Mouse (Mus musculus) stomach, embryonic 14.5 days (tissue): ENCODE results near the gene Btg4. TPM values are rescaled to one million over a fixed set of nuclear protein-coding genes. Genes with fewer than 3 reads are reported as not detected.

Source experiments
- ATAC-seq: fragments of 200-750 bp; cut with Nextera tagmentation; 2 replicates; pipeline ENCODE4 v1.8.0; 2017; ENCODE audit warnings: low read depth, moderate TSS enrichment; ENCODE audit not compliant: insufficient number of reproducible peaks, insufficient read depth, low FRiP score
- H3K27ac ChIP-seq: fragments of 300-500 bp; sonication (generic); 2 replicates; pipeline ENCODE4 v1.5.1; 2014; ENCODE audit warnings: mild to moderate bottlenecking, low read length, moderate library complexity, mixed read lengths
- H3K27me3 ChIP-seq: fragments of 300-500 bp; sonication (generic); 2 replicates; pipeline ENCODE4 v1.6.1; 2014; ENCODE audit warnings: low read length, control low read depth, mixed read lengths; ENCODE audit not compliant: control insufficient read depth, insufficient read depth
- H3K36me3 ChIP-seq: fragments of 300-500 bp; sonication (generic); 2 replicates; pipeline ENCODE4 v1.6.1; 2014; ENCODE audit warnings: mild to moderate bottlenecking, control low read depth, low read length, moderate library complexity, mixed read lengths; ENCODE audit not compliant: control insufficient read depth, insufficient read depth
- H3K4me1 ChIP-seq: fragments of 300-500 bp; sonication (generic); 2 replicates; pipeline ENCODE4 v1.6.1; 2014; ENCODE audit warnings: low read length, control low read depth, mixed read lengths; ENCODE audit not compliant: control insufficient read depth, insufficient read depth
- H3K4me2 ChIP-seq: fragments of 300-500 bp; sonication (generic); replicated peaks from 2 replicates; pipeline ENCODE4 v1.6.1; 2014; ENCODE audit warnings: low read depth, low read length, control low read depth
- H3K4me3 ChIP-seq: fragments of 300-500 bp; sonication (generic); 2 replicates; pipeline ENCODE4 v1.5.1; 2014; ENCODE audit warnings: low read depth, low read length, control low read depth
- H3K9ac ChIP-seq: fragments of 300-500 bp; sonication (generic); replicated peaks from 2 replicates; pipeline ENCODE4 v1.6.1; 2014; ENCODE audit warnings: low read depth, mild to moderate bottlenecking, control low read depth, low read length, moderate library complexity, mixed read lengths
- H3K9me3 ChIP-seq: fragments of 300-500 bp; sonication (generic); 2 replicates; pipeline ENCODE4 v1.6.1; 2016; ENCODE audit warnings: low read depth, low read length, control low read depth; ENCODE audit not compliant: control insufficient read depth
- WGBS: fragments of 180-500 bp; shearing (Covaris S2); extraction: QIAGEN DNeasy Blood & Tissue Kit; methylation state at CpG from one replicate; pipeline ENCODE4 v1.1.7; 2014; 5-methylcytosine and 5-hydroxymethylcytosine counted together
- microRNA counts: library from miRNA; unstranded; fragments of <30 nt; microRNA quantifications from one replicate; lab custom pipeline; 2016
- microRNA-seq: library from miRNA; unstranded; fragments of <30 nt; microRNA quantifications from one replicate; pipeline ENCODE4, GENCODE M21; 2016
- polyA plus RNA-seq: library from polyadenylated mRNA; unstranded; fragments of >200 nt; fragmentation: Nextera tagmentation; extraction: Ambion mirVana; gene quantifications from 2 replicates; pipeline ENCODE4 v1.2.1, GENCODE M21; 2014

Btg4 gene
- polyA plus RNA-seq, 1 experiment from 2014 or later = not detected

GRCm38 (mm10) chr9:51163989-51164388, 103.3 kb downstream of the Btg4 start:
- Histone ChIP-seq H3K36me3 (no peaks in the 10 kb centered on the region), H3K9me3 (no peaks in the 10 kb centered on the region), H3K27ac (no peak overlapping the region), H3K4me2 (no peak overlapping the region), H3K9ac (no peak overlapping the region), H3K4me1 (no peaks in the 10 kb centered on the region), H3K27me3 (no peaks in the 10 kb centered on the region), H3K4me3 (no peak overlapping the region)
- no peak for ATAC-seq
- WGBS = 79% methylated on average over 5 of the region's 5 CpGs

GRCm38 (mm10) chr9:51165312-51166180, 104.8 kb downstream of the Btg4 start, which contains the start of gene Gm32742:
Gene Gm32742 (minus strand): TSS chr9:51165517.
- 42% methylated on average over 6 of the region's 6 CpGs for WGBS
- H3K9ac ChIP-seq = no peak within 1 kb of the TSS

GRCm38 (mm10) chr9:51167954-51168353, 107.3 kb downstream of the Btg4 start:
- no peaks in the 10 kb centered on the region for H3K36me3 ChIP-seq
- no peaks in the 10 kb centered on the region for H3K27me3 ChIP-seq
- no peak overlapping the region for H3K4me2 ChIP-seq
- 50% methylated on average over 11 of the region's 11 CpGs for WGBS
- H3K4me3 ChIP-seq = no peak overlapping the region
- H3K4me1 ChIP-seq = no peaks in the 10 kb centered on the region
- H3K9me3 ChIP-seq = no peaks in the 10 kb centered on the region
- peak overlapping the region; percentile 83 for H3K27ac ChIP-seq
- H3K9ac ChIP-seq = no peak overlapping the region
- peak; percentile 77 for ATAC-seq

More at GRCm38 (mm10) chr9:51165312-51166180, 104.8 kb downstream of the Btg4 start, which contains the start of gene Gm32742:
- Histone ChIP-seq H3K4me1 (no peaks in the 10 kb centered on the region), H3K27ac (no peak within 1 kb of the TSS), H3K27me3 (no peaks in the 10 kb centered on the region), H3K4me3 (no peak within 1 kb of the TSS), H3K36me3 (no peaks in the 10 kb centered on the region), H3K4me2 (no peak within 1 kb of the TSS), H3K9me3 (no peaks in the 10 kb centered on the region)
- ATAC-seq = no peak

- peak; percentile 75 for ATAC-seq
- H3K4me2 ChIP-seq = no peak overlapping the region
Measured at GRCm38 (mm10) chr9:51168698-51169097, 108.0 kb downstream of the Btg4 start.

GRCm38 (mm10) chr9:51169133-51169532, 108.4 kb downstream of the Btg4 start:
- Histone ChIP-seq H3K27ac (peak overlapping the region; percentile 83), H3K9ac (no peak overlapping the region)

More at GRCm38 (mm10) chr9:51168698-51169097, 108.0 kb downstream of the Btg4 start:
- 47% methylated on average over 5 of the region's 5 CpGs for WGBS
- Histone ChIP-seq H3K27me3 (no peaks in the 10 kb centered on the region), H3K36me3 (no peaks in the 10 kb centered on the region), H3K9ac (no peak overlapping the region), H3K4me3 (no peak overlapping the region), H3K9me3 (no peaks in the 10 kb centered on the region), H3K27ac (peak overlapping the region; percentile 83), H3K4me1 (no peaks in the 10 kb centered on the region)

More at GRCm38 (mm10) chr9:51169133-51169532, 108.4 kb downstream of the Btg4 start:
- H3K36me3 ChIP-seq = no peaks in the 10 kb centered on the region
- H3K4me3 ChIP-seq = no peak overlapping the region
- H3K27me3 ChIP-seq = no peaks in the 10 kb centered on the region
- H3K9me3 ChIP-seq = no peaks in the 10 kb centered on the region
- ATAC-seq = no peak
- H3K4me1 ChIP-seq = no peaks in the 10 kb centered on the region
- H3K4me2 ChIP-seq = no peak overlapping the region
- 72% methylated on average over 7 of the region's 7 CpGs for WGBS

MicroRNA genes within 50 kb of the gene (microRNA counts, 519-probe panel; counts per million panel counts)
- microRNA mmu-miR-34b-3p (lab: Ali Mortazavi, UCI) = 2,070 counts per million, percentile 26 among the panel's probes with 10 or more counts
- 2,176 counts per million, percentile 28 among the panel's probes with 10 or more counts for microRNA mmu-miR-34b-5p (lab: Ali Mortazavi, UCI)
- 4,263 counts per million, percentile 85 among the panel's probes with 10 or more counts for microRNA mmu-miR-34c (lab: Ali Mortazavi, UCI)

Small RNA genes within 50 kb of the gene (microRNA-seq; reads per million reads assigned to microRNA genes)
- gene Mir34b (22.1 reads per million, percentile 28 among the genes with 10 or more reads in this experiment), gene Mir34c (495 reads per million, percentile 64 among the genes with 10 or more reads in this experiment)

Other genes with a start within 250 kb of the Btg4 start
- gene Ppp2r1b, start 215.6 kb upstream of the Btg4 start, polyA plus RNA-seq = 73.1 and 77.7 TPM in 2 replicates
- gene Sik2, start 51.8 kb upstream of the Btg4 start, polyA plus RNA-seq = 24.2 and 27.2 TPM in 2 replicates
- gene Layn, start 16.2 kb downstream of the Btg4 start, polyA plus RNA-seq = 6.2 and 6.3 TPM in 2 replicates
- not detected in 2 replicates for gene 4833427G06Rik, start 41.2 kb downstream of the Btg4 start, polyA plus RNA-seq
- gene Gm32742, start 104.6 kb downstream of the Btg4 start, polyA plus RNA-seq = 0.06 and 0.10 TPM in 2 replicates
- gene Pou2af1, start 152.8 kb downstream of the Btg4 start, polyA plus RNA-seq = 0.13 TPM in 1 of 2 replicates, not detected in the other
- 7.3 and 8.3 TPM in 2 replicates for gene Colca2, start 217.7 kb downstream of the Btg4 start, polyA plus RNA-seq